Mouse (Mus musculus): ENCODE measurements around the gene Carhsp1. TPM values are rescaled to one million over a fixed set of nuclear protein-coding genes. Genes with fewer than 3 reads are reported as not detected.

The Carhsp1 gene
- polyA plus RNA-seq, 1 experiment from 2014 or later = 89.9 TPM

- no peak for ATAC-seq (ENCODE audit: insufficient read depth, low FRiP score)
- H3K9me3 ChIP-seq (replicated peaks; ENCODE audit: control insufficient read depth, low read length) = no peaks in the 10 kb centered on the region
- H3K4me2 ChIP-seq (ENCODE audit: low read depth, low read length) = no peak overlapping the region
- no peak overlapping the region for H3K9ac ChIP-seq (ENCODE audit: low read length)
- H3K27me3 ChIP-seq (ENCODE audit: control insufficient read depth, insufficient read depth, low read length) = no peaks in the 10 kb centered on the region
- no peak overlapping the region for H3K4me3 ChIP-seq (replicated peaks; ENCODE audit: low read length)
- peaks cover 21% of the 10 kb centered on the region for H3K4me1 ChIP-seq (ENCODE audit: control insufficient read depth, insufficient read depth, low read length)
- no peak overlapping the region for H3K27ac ChIP-seq (ENCODE audit: low read length)
- H3K36me3 ChIP-seq (ENCODE audit: control insufficient read depth, insufficient read depth, low read length) = 0 out of 2 replicates have a peak, but pooled peaks cover 1% of the 10 kb centered on the region
- 78% methylated on average over 2 of the region's 2 CpGs for WGBS
Measured at GRCm38 (mm10) chr16:8663022-8663421, 8.9 kb downstream of the Carhsp1 start.

GRCm38 (mm10) chr16:8658764-8659163, 13.2 kb downstream of the Carhsp1 start:
- no peaks in the 10 kb centered on the region for H3K4me1 ChIP-seq (ENCODE audit: control insufficient read depth, insufficient read depth, low read length)
- no peak overlapping the region for H3K4me2 ChIP-seq (ENCODE audit: low read depth, low read length)
- 97% methylated on average over 4 of the region's 4 CpGs for WGBS
- no peak overlapping the region for H3K9ac ChIP-seq (ENCODE audit: low read length)
- peaks cover 12% of the 10 kb centered on the region for H3K36me3 ChIP-seq (ENCODE audit: control insufficient read depth, insufficient read depth, low read length)
- H3K27ac ChIP-seq (ENCODE audit: low read length) = no peak overlapping the region
- no peaks in the 10 kb centered on the region for H3K9me3 ChIP-seq (replicated peaks; ENCODE audit: control insufficient read depth, low read length)
- ATAC-seq (ENCODE audit: insufficient read depth, low FRiP score) = no peak
- no peaks in the 10 kb centered on the region for H3K27me3 ChIP-seq (ENCODE audit: control insufficient read depth, insufficient read depth, low read length)
- no peak overlapping the region for H3K4me3 ChIP-seq (replicated peaks; ENCODE audit: low read length)

- Histone ChIP-seq H3K4me2 (ENCODE audit: low read depth, low read length) (no peak overlapping the region), H3K9me3 (replicated peaks; ENCODE audit: control insufficient read depth, low read length) (no peaks in the 10 kb centered on the region), H3K4me3 (replicated peaks; ENCODE audit: low read length) (no peak overlapping the region), H3K27ac (ENCODE audit: low read length) (no peak overlapping the region), H3K27me3 (ENCODE audit: control insufficient read depth, insufficient read depth, low read length) (no peaks in the 10 kb centered on the region), H3K36me3 (ENCODE audit: control insufficient read depth, insufficient read depth, low read length) (peaks cover 12% of the 10 kb centered on the region), H3K4me1 (ENCODE audit: control insufficient read depth, insufficient read depth, low read length) (no peaks in the 10 kb centered on the region), H3K9ac (ENCODE audit: low read length) (no peak overlapping the region)
- ATAC-seq (ENCODE audit: insufficient read depth, low FRiP score) = no peak
- 86% methylated on average over 4 of the region's 4 CpGs for WGBS
Measured at GRCm38 (mm10) chr16:8658349-8658748, 13.6 kb downstream of the Carhsp1 start.

GRCm38 (mm10) chr16:8656256-8656655, 15.7 kb downstream of the Carhsp1 start:
- no peak for ATAC-seq (ENCODE audit: insufficient read depth, low FRiP score)
- no peaks in the 10 kb centered on the region for H3K27me3 ChIP-seq (ENCODE audit: control insufficient read depth, insufficient read depth, low read length)
- no peak overlapping the region for H3K4me3 ChIP-seq (replicated peaks; ENCODE audit: low read length)
- no peak overlapping the region for H3K27ac ChIP-seq (ENCODE audit: low read length)
- H3K4me1 ChIP-seq (ENCODE audit: control insufficient read depth, insufficient read depth, low read length) = no peaks in the 10 kb centered on the region
- no peak overlapping the region for H3K4me2 ChIP-seq (ENCODE audit: low read depth, low read length)
- 84% methylated on average over 2 of the region's 2 CpGs for WGBS
- no peak overlapping the region for H3K9ac ChIP-seq (ENCODE audit: low read length)
- H3K9me3 ChIP-seq (replicated peaks; ENCODE audit: control insufficient read depth, low read length) = no peaks in the 10 kb centered on the region
- H3K36me3 ChIP-seq (ENCODE audit: control insufficient read depth, insufficient read depth, low read length) = peaks cover 18% of the 10 kb centered on the region

GRCm38 (mm10) chr16:8655599-8655998, 16.4 kb downstream of the Carhsp1 start:
- Histone ChIP-seq H3K9me3 (replicated peaks; ENCODE audit: control insufficient read depth, low read length) (no peaks in the 10 kb centered on the region), H3K4me3 (replicated peaks; ENCODE audit: low read length) (no peak overlapping the region), H3K27ac (ENCODE audit: low read length) (no peak overlapping the region), H3K4me1 (ENCODE audit: control insufficient read depth, insufficient read depth, low read length) (no peaks in the 10 kb centered on the region), H3K27me3 (ENCODE audit: control insufficient read depth, insufficient read depth, low read length) (no peaks in the 10 kb centered on the region), H3K9ac (ENCODE audit: low read length) (no peak overlapping the region), H3K4me2 (ENCODE audit: low read depth, low read length) (no peak overlapping the region), H3K36me3 (ENCODE audit: control insufficient read depth, insufficient read depth, low read length) (peaks cover 21% of the 10 kb centered on the region)
- 74% methylated on average over 9 of the region's 9 CpGs for WGBS
- ATAC-seq (ENCODE audit: insufficient read depth, low FRiP score) = no peak

- Histone ChIP-seq H3K4me1 (ENCODE audit: control insufficient read depth, insufficient read depth, low read length) (no peaks in the 10 kb centered on the region), H3K36me3 (ENCODE audit: control insufficient read depth, insufficient read depth, low read length) (peaks cover 21% of the 10 kb centered on the region), H3K27me3 (ENCODE audit: control insufficient read depth, insufficient read depth, low read length) (no peaks in the 10 kb centered on the region), H3K4me2 (ENCODE audit: low read depth, low read length) (no peak overlapping the region), H3K9ac (ENCODE audit: low read length) (no peak overlapping the region), H3K27ac (ENCODE audit: low read length) (no peak overlapping the region), H3K4me3 (replicated peaks; ENCODE audit: low read length) (no peak overlapping the region), H3K9me3 (replicated peaks; ENCODE audit: control insufficient read depth, low read length) (no peaks in the 10 kb centered on the region)
- WGBS = 86% methylated on average over 6 of the region's 6 CpGs
- ATAC-seq (ENCODE audit: insufficient read depth, low FRiP score) = no peak
Measured at GRCm38 (mm10) chr16:8655108-8655507, 16.8 kb downstream of the Carhsp1 start.

- Histone ChIP-seq H3K4me1 (ENCODE audit: control insufficient read depth, insufficient read depth, low read length) (no peaks in the 10 kb centered on the region), H3K9ac (ENCODE audit: low read length) (no peak overlapping the region), H3K4me2 (ENCODE audit: low read depth, low read length) (no peak overlapping the region), H3K27me3 (ENCODE audit: control insufficient read depth, insufficient read depth, low read length) (no peaks in the 10 kb centered on the region), H3K27ac (ENCODE audit: low read length) (no peak overlapping the region), H3K4me3 (replicated peaks; ENCODE audit: low read length) (no peak overlapping the region), H3K36me3 (ENCODE audit: control insufficient read depth, insufficient read depth, low read length) (peaks cover 21% of the 10 kb centered on the region), H3K9me3 (replicated peaks; ENCODE audit: control insufficient read depth, low read length) (no peaks in the 10 kb centered on the region)
- 91% methylated on average over 3 of the region's 3 CpGs for WGBS
- ATAC-seq (ENCODE audit: insufficient read depth, low FRiP score) = no peak
Measured at GRCm38 (mm10) chr16:8650007-8650406, 21.9 kb downstream of the Carhsp1 start.

- Histone ChIP-seq H3K27me3 (ENCODE audit: control insufficient read depth, insufficient read depth, low read length) (no peaks in the 10 kb centered on the region), H3K9me3 (replicated peaks; ENCODE audit: control insufficient read depth, low read length) (no peaks in the 10 kb centered on the region), H3K9ac (ENCODE audit: low read length) (no peak overlapping the region), H3K36me3 (ENCODE audit: control insufficient read depth, insufficient read depth, low read length) (peaks cover 24% of the 10 kb centered on the region), H3K4me3 (replicated peaks; ENCODE audit: low read length) (no peak overlapping the region), H3K4me2 (ENCODE audit: low read depth, low read length) (no peak overlapping the region), H3K27ac (ENCODE audit: low read length) (no peak overlapping the region), H3K4me1 (ENCODE audit: control insufficient read depth, insufficient read depth, low read length) (no peaks in the 10 kb centered on the region)
- ATAC-seq (ENCODE audit: insufficient read depth, low FRiP score) = no peak
- WGBS = 75% methylated on average over 6 of the region's 6 CpGs
Measured at GRCm38 (mm10) chr16:8645546-8645945, 26.4 kb downstream of the Carhsp1 start.

- Histone ChIP-seq H3K4me2 (ENCODE audit: low read depth, low read length) (no peak overlapping the region), H3K4me3 (replicated peaks; ENCODE audit: low read length) (no peak overlapping the region), H3K9me3 (replicated peaks; ENCODE audit: control insufficient read depth, low read length) (no peaks in the 10 kb centered on the region), H3K36me3 (ENCODE audit: control insufficient read depth, insufficient read depth, low read length) (peaks cover 20% of the 10 kb centered on the region), H3K4me1 (ENCODE audit: control insufficient read depth, insufficient read depth, low read length) (peaks cover under 1% of the 10 kb centered on the region), H3K27me3 (ENCODE audit: control insufficient read depth, insufficient read depth, low read length) (no peaks in the 10 kb centered on the region), H3K9ac (ENCODE audit: low read length) (no peak overlapping the region), H3K27ac (ENCODE audit: low read length) (no peak overlapping the region)
- peak; percentile 76; the same call in 1 of the 2 replicates for ATAC-seq (ENCODE audit: insufficient read depth, low FRiP score)
- WGBS = 66% methylated on average over 2 of the region's 2 CpGs
Measured at GRCm38 (mm10) chr16:8643855-8644254, 28.1 kb downstream of the Carhsp1 start.
